Mouse (Mus musculus): Measurements from ENCODE around the gene Mapk13. TPM values are rescaled to one million over a fixed set of nuclear protein-coding genes. Genes with fewer than 3 reads are reported as not detected.
"Not testable (repeated sequence)": the region's sequence is repeated elsewhere in the genome, so short reads cannot be mapped to it uniquely, and the experiment has no call there.

The Mapk13 gene
- polyA plus RNA-seq, 1 experiment: 0.88 TPM

DNA sequence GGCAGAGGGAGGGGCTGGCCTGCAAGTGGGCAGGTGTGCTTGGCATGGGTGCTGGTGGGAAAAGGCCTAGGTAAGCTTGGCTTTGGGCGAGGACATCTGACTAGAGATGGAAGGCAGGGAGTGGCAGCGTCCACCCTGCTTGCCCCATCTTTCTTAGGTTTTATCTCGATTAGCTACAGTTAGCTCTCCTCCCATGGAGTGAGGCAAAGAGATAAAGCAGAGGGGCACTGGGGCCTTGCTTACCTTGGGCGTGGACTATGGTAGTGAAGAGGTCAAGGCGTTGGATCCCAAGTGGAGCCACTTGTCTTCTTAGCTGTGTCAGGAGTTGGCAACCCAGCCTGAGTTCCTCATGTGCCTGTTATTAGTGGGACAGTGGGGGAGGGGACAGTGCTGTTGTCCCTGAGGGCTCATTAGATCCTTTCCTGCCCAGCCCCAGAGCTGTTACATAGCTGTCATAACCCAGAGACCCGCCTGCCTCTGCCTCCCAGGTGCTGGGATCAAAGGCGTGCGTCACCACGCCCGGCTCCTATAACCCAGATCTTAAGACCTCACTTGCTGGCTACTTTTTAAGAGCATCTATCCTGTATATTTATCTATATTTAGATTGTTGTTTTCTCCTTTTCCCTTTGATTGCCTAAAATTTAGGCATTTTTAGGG, 40.2 kb downstream of the Mapk13 start:
- DNase-seq (ENCODE audit: extremely low spot score in 1 of 2, low spot score in 1 of 2): no peak

DNA sequence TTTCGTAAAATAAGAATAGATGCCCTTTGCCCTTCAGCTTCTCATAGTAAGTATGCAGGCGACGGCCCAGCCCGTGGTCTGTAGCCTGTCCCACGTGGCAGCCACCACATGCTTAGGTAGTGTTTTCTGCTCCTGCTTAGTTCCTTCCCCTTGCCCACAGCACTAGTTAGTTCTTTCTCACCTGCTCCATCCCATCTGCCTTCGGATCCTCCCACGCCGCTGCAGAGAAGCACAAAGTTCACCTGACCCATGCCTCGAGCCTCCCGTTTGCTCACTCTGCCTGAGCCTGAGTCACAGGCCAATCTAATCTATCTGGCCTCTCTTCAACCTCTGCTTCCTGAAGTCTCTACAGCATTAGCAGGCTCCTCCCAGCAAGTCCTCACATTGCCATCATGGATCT, 43.2 kb downstream of the Mapk13 start:
- DNase-seq (ENCODE audit: extremely low spot score in 1 of 2, low spot score in 1 of 2): no peak

DNA sequence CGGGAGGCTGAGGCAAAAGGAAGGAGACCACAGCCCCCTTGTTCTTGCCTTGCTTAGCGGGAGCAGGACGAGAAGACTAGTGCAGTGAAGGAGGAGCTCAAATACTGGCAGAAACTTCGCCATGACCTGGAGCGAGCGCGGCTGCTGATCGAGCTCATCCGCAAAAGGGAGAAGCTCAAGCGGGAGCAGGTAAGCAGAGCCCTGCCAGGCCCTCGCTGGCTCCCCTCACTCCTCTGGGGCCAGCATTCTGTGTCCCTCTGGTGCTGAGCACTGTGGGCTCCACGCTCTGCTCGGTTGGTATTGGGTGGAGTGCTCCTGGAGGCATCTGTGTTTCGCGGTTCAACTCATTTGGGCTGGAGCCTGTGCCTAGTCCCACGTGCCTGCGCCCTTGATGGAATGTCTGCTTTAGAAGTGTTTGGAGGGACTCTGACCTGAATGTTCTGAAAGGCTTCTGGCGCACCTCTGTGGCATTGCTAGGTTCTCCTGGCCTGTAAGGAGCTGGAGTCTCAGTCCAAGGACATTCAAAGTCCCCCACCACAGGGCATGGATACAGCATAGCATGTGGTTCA, 45.5 kb downstream of the Mapk13 start:
- DNase-seq (ENCODE audit: extremely low spot score in 1 of 2, low spot score in 1 of 2): no peak

DNA sequence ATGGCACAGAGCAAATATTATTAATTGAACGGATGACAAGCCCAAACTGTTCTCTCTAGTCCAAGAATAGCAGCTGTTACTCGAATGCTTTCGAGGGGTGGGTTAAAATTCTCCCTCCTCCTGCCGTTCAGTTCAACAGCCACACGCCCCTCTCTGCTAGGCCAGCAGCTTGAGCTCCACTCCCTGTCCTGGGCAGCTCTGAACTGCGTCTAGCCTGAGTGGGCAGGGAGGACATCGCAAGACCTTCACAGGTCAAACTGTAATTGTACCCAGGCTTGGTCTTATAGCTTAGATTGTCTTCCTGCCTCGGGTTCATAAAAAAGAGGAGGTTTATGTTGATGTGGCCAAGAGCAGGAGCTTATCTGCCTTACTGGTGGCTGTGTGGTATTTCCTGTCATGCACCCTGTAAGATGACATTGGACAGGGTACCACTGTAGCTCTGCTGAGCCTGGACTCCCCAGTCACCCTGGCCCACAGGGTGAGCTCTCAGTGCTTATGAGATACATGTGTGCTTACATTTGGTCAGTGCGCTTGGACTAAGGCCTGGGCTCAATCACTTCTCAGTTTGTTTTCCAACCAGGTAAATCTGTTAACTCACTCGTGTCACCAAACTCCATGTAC, 46.4 kb downstream of the Mapk13 start:
- DNase-seq (ENCODE audit: extremely low spot score in 1 of 2, low spot score in 1 of 2): no peak

DNA sequence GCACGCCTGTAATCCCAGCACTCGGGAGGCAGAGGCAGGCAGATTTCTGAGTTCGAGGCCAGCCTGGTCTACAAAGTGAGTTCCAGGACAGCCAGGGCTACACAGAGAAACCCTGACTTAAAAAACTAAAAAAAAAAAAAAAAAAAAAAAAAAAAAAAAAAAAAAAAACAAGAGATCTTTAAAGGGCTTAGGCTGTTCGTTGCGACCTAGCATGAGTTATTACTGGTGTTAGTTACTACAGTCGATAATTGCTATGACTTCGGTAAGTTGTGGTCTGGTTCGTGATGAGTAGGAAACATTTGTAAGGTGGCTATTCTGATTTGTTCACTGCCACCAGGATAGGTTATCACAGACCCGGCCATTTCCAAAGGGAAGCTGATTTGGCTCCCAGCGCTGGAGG, 47.2 kb downstream of the Mapk13 start:
- DNase-seq (ENCODE audit: extremely low spot score in 1 of 2, low spot score in 1 of 2): not testable (repeated sequence)

DNA sequence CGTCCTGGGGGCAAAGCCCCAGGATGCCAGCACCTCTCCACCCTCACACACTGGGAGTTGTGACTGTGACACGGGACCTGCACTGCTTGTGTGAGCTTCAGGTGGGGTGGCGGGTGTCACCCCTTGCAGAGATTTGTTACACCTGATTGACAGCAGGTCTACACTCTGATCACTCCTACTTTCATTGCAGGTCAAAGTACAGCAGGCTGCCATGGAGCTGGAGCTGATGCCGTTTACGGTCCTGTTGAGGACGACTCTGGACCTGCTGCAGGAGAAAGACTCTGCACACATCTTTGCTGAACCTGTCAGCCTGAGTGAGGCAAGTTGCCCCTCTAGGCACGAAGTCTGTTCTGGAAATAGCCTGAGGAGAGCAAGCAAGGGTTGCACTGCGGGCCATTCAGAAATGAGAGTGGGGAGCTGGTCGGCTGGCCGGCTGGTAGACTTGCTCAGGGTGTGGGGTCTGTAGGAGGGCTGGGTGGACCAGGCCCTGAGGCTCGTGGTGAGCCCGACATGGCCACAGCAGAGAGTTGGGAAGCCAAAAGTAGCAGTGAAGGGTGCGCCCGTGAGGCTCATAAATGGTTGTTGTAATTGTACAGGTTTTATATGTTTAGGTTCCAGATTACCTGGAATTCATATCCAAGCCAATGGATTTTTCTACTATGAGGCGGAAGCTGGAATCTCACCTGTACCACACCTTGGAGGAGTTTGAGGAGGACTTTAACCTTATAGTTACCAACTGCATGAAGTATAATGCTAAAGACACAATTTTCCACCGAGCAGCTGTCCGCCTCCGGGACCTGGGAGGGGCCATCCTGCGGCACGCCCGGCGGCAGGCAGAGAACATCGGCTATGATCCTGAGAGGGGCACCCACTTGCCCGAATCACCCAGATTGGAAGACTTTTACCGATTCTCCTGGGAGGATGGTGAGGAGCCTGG, 48.0 kb downstream of the Mapk13 start:
- no peak for DNase-seq (ENCODE audit: extremely low spot score in 1 of 2, low spot score in 1 of 2)

DNA sequence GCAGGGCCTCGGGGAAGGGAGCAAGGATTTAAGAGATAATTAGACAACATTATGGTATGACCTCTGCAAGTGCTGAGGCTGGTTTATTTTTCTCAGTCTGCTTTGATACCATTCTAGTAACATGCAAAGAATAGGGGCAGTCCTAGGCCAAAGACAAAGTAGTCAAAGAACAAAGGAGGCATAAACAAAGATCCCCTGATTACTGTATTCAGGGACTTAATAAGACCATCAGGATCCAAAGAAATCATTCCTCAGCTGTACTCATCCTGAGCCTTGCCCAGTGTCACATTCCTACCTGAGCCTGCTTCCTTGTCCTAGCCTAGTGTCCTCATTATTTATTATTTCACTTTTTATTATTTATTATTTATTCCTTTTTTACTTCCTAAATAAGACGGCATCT, 51.1 kb downstream of the Mapk13 start:
- no peak for DNase-seq (ENCODE audit: extremely low spot score in 1 of 2, low spot score in 1 of 2)

DNA sequence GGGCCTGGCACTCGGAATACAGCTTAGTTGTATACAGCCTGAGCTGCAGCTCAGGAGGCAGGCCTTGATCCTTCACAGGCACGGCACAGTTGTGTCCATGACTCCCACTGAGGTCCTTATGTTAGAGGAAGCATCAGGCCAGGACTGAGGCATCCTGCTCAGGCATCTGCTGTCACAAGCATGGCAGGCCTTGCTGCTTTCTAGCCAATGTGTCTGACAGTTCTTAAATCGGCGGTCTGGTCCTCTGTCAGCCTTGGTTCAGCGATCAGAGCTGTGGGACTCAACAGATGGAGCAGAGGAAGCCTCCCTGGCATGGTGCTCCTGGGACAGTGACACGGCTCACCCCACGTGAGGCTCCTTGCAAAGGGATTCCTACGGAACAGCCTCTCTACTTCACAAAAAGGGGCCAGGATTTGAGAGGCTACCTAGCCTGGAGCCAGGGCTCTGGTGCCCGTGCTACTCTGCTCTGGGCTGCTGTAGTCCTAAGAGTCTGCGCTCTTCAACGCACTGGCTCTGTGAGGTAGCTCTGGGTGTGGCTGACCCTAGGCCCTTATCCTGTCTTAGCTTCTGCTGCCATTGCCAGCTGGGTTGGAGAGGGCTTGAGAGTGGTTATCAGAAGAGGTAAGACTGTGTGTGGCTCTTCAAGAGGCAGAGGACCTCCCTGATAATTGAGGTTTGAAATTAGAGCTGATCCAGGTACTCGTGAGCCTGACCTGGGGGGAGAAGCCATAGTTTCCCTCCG, 54.1 kb downstream of the Mapk13 start:
- DNase-seq (ENCODE audit: extremely low spot score in 1 of 2, low spot score in 1 of 2): no peak

DNA sequence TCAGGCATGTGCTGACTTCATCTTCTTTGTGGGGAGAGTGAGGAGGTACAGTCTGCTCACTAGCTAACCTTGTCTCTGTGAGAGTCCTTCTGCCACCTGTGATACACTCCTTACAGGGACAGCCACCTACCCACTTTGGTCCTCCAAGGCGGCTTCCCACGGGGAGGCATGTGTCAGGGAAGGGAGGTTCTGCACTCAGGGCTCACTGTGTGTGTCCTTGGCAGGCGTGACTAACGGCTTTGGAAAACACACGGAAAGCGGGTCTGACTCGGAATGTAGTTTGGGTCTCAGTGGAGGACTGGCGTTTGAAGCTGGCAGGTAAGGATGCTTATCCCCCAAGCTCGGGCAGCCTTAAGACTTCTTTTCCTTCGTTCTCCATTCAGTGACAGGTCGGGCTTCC, 54.7 kb downstream of the Mapk13 start:
- no peak for DNase-seq (ENCODE audit: extremely low spot score in 1 of 2, low spot score in 1 of 2)

DNA sequence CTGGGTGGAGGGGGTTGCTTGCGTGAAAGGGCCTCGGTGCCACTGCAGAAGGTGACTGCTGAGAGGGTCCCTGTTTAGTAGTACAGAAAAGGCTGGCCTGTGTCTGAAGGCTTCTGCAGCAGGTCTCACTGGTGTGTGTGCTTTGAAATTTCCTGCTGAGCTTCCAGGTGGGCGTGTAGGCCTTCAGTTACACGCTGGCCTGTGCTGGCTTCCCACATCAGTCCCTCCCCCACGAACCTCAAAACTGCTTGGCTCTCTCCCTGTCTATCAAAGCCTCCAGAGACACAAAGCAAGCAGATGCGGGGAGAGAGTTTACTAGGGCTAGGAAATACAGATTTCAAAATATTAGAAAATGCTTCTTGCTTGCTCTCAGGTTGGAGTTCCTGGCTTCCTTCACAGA, 55.8 kb downstream of the Mapk13 start:
- peak; percentile 58 to 71 for DNase-seq (ENCODE audit: extremely low spot score in 1 of 2, low spot score in 1 of 2)

DNA sequence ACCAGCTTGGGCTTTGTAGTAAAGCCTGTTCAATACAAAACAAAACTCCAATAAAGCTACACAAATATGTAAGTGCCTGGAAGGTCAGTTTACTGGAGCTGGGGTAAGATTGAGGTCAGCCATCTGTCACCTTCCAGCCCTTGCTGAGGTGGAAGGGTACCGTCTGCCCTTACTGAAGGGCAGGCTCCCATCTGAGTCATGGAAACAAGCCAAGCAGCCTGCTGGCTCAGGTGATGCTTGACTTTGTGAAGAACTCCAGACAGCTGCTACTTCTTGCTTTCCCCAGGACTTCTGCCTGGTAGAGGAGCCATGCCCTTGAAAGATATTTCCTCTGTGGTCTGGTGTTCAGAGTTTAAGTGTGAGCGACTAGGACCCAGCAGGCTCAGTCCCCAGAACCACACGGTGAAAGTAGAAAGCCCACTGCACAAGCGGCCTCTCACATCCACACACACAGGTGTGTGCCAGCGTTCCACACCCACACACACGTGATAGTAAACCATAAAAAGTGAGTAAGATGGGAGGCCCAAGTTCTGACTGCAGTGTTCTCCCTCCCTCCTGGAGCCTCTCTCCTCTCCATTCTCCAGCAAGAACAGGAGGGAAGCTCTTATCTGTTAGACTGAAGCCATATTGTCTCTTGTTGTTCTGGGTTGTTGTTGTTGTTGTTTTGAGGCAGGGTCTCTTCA, 56.4 kb downstream of the Mapk13 start:
- DNase-seq (ENCODE audit: extremely low spot score in 1 of 2, low spot score in 1 of 2): no peak

DNA sequence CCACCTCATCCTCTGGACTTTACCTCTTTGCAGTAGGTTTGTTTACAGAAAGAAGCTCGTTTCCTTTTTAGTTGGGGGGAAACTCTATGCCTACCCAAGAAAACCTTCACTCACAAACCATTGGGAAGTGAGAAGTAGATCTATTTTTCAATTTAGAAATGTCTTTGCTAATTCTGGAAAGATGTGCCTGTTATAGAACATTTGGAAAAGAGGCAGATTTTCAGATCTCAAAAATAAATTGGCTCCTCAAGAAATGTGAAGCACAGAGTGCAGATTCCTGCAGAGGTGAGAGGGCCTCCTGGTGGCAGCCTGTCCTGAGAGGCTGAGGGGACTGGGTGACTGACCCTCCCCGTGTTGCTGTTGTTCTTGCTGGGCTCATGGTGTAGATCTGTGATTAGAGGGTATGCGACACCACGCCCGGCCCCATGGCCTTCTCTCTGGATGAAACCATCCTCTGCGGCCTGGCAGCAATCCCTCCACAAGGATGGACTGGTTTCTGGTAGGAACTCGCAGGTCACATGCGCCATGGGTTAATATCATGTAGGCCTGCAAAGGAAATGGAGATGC, 58.7 kb downstream of the Mapk13 start:
- peak; percentile 28 to 33 for DNase-seq (ENCODE audit: extremely low spot score in 1 of 2, low spot score in 1 of 2)

DNA sequence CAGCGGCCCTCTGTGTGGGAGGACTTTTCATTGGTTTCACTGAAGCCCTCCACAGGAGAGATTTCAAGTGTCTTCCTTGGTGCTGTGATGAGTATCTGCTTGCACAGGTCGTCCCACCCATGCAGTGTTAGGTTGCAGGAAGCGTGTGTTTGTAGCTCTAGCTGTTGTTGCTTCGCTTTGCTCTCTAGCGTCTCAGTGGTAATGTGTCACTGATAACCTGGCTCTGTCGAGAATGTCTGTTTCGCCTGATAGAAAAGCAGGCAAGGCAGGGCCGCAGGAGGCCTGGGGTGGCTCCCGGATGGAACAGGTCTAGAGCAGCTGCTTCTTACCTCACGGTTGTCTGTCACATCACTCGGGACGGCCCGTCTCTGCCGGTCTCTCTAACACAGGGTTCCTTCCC, 60.0 kb downstream of the Mapk13 start:
- no peak for DNase-seq (ENCODE audit: extremely low spot score in 1 of 2, low spot score in 1 of 2)

Other genes starting within 250 kb of the Mapk13 start
- not detected in 2 replicates for gene Armc12, start 238.5 kb upstream of the Mapk13 start, polyA plus RNA-seq (2012; rRNA removed)
- not detected in 2 replicates for gene Clpsl2, start 219.9 kb upstream of the Mapk13 start, polyA plus RNA-seq (2012; rRNA removed)
- 0.18 TPM in 1 of 2 replicates, not detected in the other for gene Clps, start 208.5 kb upstream of the Mapk13 start, polyA plus RNA-seq (2012; rRNA removed)
- gene Lhfpl5, start 193.7 kb upstream of the Mapk13 start, polyA plus RNA-seq (2012; rRNA removed): 8.4 and 8.5 TPM in 2 replicates
- gene Srpk1, start 146.6 kb upstream of the Mapk13 start, polyA plus RNA-seq (2012; rRNA removed): 58.6 and 65.0 TPM in 2 replicates
- 8.6 TPM in 2 replicates for gene Slc26a8, start 79.1 kb upstream of the Mapk13 start, polyA plus RNA-seq (2012; rRNA removed)
- 108 and 110 TPM in 2 replicates for gene Mapk14, start 78.0 kb upstream of the Mapk13 start, polyA plus RNA-seq (2012; rRNA removed)
- 0.95 and 1.1 TPM in 2 replicates for gene AC170998.1, start 43.2 kb upstream of the Mapk13 start, polyA plus RNA-seq (2012; rRNA removed)
- 39.0 and 44.3 TPM in 2 replicates for gene Brpf3, start 31.8 kb downstream of the Mapk13 start, polyA plus RNA-seq (2012; rRNA removed)
- 0.22 and 0.23 TPM in 2 replicates for gene Pnpla1, start 89.1 kb downstream of the Mapk13 start, polyA plus RNA-seq (2012; rRNA removed)
- gene 4930539E08Rik, start 146.0 kb downstream of the Mapk13 start, polyA plus RNA-seq (2012; rRNA removed): 6.6 and 8.3 TPM in 2 replicates
- 0.23 TPM in 1 of 2 replicates, not detected in the other for gene Pxt1, start 174.5 kb downstream of the Mapk13 start, polyA plus RNA-seq (2012; rRNA removed)
- gene Kctd20, start 182.7 kb downstream of the Mapk13 start, polyA plus RNA-seq (2012; rRNA removed): 49.1 and 50.1 TPM in 2 replicates
- gene Stk38, start 238.7 kb downstream of the Mapk13 start, polyA plus RNA-seq (2012; rRNA removed): 80.7 and 86.2 TPM in 2 replicates

Measured in frontal cortex, adult 2 months (tissue).